Mouse (Mus musculus) ES-E14 (cell line): Measurements from ENCODE around the gene Zfp646. TPM values are rescaled to one million over a fixed set of nuclear protein-coding genes. Genes with fewer than 3 reads are reported as not detected.
A peak's percentile ranks its signal among the peaks of the same experiment; 100 is the strongest.
"Not testable (repeated sequence)": the region's sequence is repeated elsewhere in the genome, so short reads cannot be mapped to it uniquely, and the experiment has no call there.

Experiments used
- DNase-seq: peaks from one replicate; pipeline ENCODE4 v3.0.0-alpha.2; 2013; ENCODE audit warnings: low read depth, low spot score
- H3K27ac ChIP-seq: 2 replicates; pipeline ENCODE4 v1.5.1; 2012; ENCODE audit warnings: low read depth, mild to moderate bottlenecking, low read length, moderate library complexity, mixed read lengths; ENCODE audit not compliant: poor library complexity, insufficient read depth, severe bottlenecking
- H3K36me3 ChIP-seq: 2 replicates; pipeline ENCODE4 v1.6.1; 2012; ENCODE audit warnings: mild to moderate bottlenecking, low read length, moderate library complexity, mixed read lengths; ENCODE audit not compliant: control insufficient read depth, poor library complexity, insufficient read depth, severe bottlenecking
- H3K4me1 ChIP-seq, 2 experiments: fragments of 150-350 bp in 1 of 2; sonication (generic) in 1 of 2; 2 replicates each; pipeline ENCODE4 v1.6.1; 2012; ENCODE audit warnings: low read length in 2 of 2, mild to moderate bottlenecking in 1 of 2, mixed read lengths in 1 of 2; ENCODE audit not compliant: control insufficient read depth in 2 of 2, insufficient read depth in 2 of 2, poor library complexity in 1 of 2
- H3K4me3 ChIP-seq, 2 experiments: fragments of 150-350 bp in 1 of 2; sonication (generic) in 1 of 2; 2 replicates each; pipeline ENCODE4 v1.5.1; 2012; ENCODE audit warnings: low read length in 2 of 2, low read depth in 1 of 2, mild to moderate bottlenecking in 1 of 2, mixed read lengths in 1 of 2; ENCODE audit not compliant: insufficient read depth in 1 of 2, poor library complexity in 1 of 2, severe bottlenecking in 1 of 2
- H3K9ac ChIP-seq: 2 replicates; pipeline ENCODE4 v1.6.1; 2012; ENCODE audit warnings: low read depth, mild to moderate bottlenecking, low read length, mixed read lengths; ENCODE audit not compliant: poor library complexity, insufficient read depth, severe bottlenecking
- H3K9me3 ChIP-seq: fragments of 150-350 bp; sonication (generic); 2 replicates; pipeline ENCODE4 v1.6.1; 2012; ENCODE audit warnings: low read depth, mild to moderate bottlenecking, low read length; ENCODE audit not compliant: control insufficient read depth, insufficient read depth
- CHD2 ChIP-seq: IDR thresholded peaks from 2 replicates; pipeline ENCODE4 v1.6.1; 2014; ENCODE audit warnings: mild to moderate bottlenecking, low read depth, low read length, inconsistent platforms
- HCFC1 ChIP-seq: IDR thresholded peaks from 2 replicates; pipeline ENCODE4 v1.6.1; 2012; ENCODE audit warnings: low read length, inconsistent platforms, borderline replicate concordance; ENCODE audit not compliant: insufficient read depth
- MAFK ChIP-seq: IDR thresholded peaks from 2 replicates; pipeline ENCODE4 v1.6.1; 2014; ENCODE audit warnings: mild to moderate bottlenecking, low read depth, low read length, inconsistent platforms; ENCODE audit not compliant: insufficient read depth
- ZC3H11A ChIP-seq: IDR thresholded peaks from 2 replicates; pipeline ENCODE4 v1.6.1; 2012; ENCODE audit warnings: low read depth, mild to moderate bottlenecking, inconsistent platforms, low read length, borderline replicate concordance
- ZNF384 ChIP-seq: IDR thresholded peaks from 2 replicates; pipeline ENCODE4 v1.6.1; 2012; ENCODE audit warnings: low read depth, low read length, inconsistent platforms
- in situ Hi-C, 2 experiments: fragments of 600-800 bp; cut with MboI; formaldehyde crosslinking; loops; one replicate each; pipeline ENCODE4 v1.15.1; 2025; ENCODE audit warnings: low sequenced_read_pairs in 2 of 2, inconsistent platforms in 1 of 2; ENCODE audit not compliant: unreplicated experiment in 2 of 2
- total RNA-seq: library from RNA; depleted of rRNA; stranded (reverse); fragments of 300-350 nt; gene quantifications from 2 replicates; pipeline ENCODE4 v1.2.3, GENCODE M21; 2012; rRNA removed

The Zfp646 gene
- 44.7 and 52.5 TPM in 2 replicates for total RNA-seq

DNA sequence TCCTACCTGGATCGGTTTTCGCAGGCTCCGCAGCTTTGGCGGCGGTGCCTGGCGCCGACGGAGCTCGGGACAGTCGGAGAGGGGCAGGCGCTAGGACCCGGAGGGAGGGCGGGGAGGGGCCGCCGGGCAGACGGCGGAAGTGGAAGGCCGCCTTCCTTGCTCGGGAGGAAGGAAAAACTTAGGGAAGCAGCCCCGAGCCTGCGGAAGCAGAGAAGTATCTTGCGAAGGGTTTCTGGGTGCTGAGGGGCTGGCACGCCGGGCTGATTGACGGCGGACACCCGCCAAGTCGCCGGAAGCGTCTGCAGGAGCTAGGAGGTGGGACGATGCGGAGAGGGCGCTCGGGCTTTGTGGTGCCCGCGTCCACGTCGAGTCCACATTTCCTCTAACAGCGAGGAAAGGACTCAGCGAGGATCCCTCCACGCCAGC lies at the start of gene Zfp646:
Gene Zfp646, plus strand, starts transcription at position 181 of the 426 bp plus-strand sequence.
- in situ Hi-C loops: no loop called here
- no peak for TF ChIP-seq ZC3H11A
- no peak for TF ChIP-seq MAFK
- TF ChIP-seq CHD2: no peak
- no peak for TF ChIP-seq HCFC1
- TF ChIP-seq ZNF384: no peak
- Histone ChIP-seq H3K27ac (peak within 1 kb of the TSS; percentile 99), H3K9me3 (no peaks in the 10 kb centered on the region), H3K4me1 (peaks cover 0 to 2% of the 10 kb centered on the region in 2 experiments; a peak in 1 of 4 replicates), H3K4me3 (peak within 1 kb of the TSS; percentile 77 to 90), H3K9ac (peak within 1 kb of the TSS; percentile 100), H3K36me3 (peaks cover 28% of the 10 kb centered on the region)
- DNase-seq: no peak

GRCm38 (mm10) chr7:127835550-127835949 lies 40.5 kb upstream of the Zfp646 start:
- H3K36me3 ChIP-seq: no peaks in the 10 kb centered on the region
- no peak for TF ChIP-seq CHD2
- TF ChIP-seq ZC3H11A: no peak
- no peak for TF ChIP-seq HCFC1
- TF ChIP-seq MAFK: no peak
- TF ChIP-seq ZNF384: no peak
- no peak overlapping the region for H3K4me3 ChIP-seq
- no peak overlapping the region for H3K9ac ChIP-seq
- H3K4me1 ChIP-seq: no peaks in the 10 kb centered on the region
- H3K9me3 ChIP-seq: no peaks in the 10 kb centered on the region
- no peak for DNase-seq
- no peak overlapping the region for H3K27ac ChIP-seq
- in situ Hi-C loops: no loop called here

- no peak for DNase-seq
- Histone ChIP-seq H3K9me3 (no peaks in the 10 kb centered on the region), H3K4me3 (no peak overlapping the region), H3K4me1 (peaks cover 0 to 3% of the 10 kb centered on the region in 2 experiments; a peak in 2 of 4 replicates), H3K36me3 (no peaks in the 10 kb centered on the region), H3K9ac (no peak overlapping the region), H3K27ac (no peak overlapping the region)
- TF ChIP-seq MAFK (no peak), ZNF384 (no peak), CHD2 (no peak), ZC3H11A (no peak), HCFC1 (no peak)
- in situ Hi-C loops: no loop called here
Observed at GRCm38 (mm10) chr7:127837473-127837872, 38.5 kb upstream of the Zfp646 start.

GRCm38 (mm10) chr7:127837878-127838277 lies 38.1 kb upstream of the Zfp646 start:
- H3K9me3 ChIP-seq, H3K4me3 ChIP-seq, in situ Hi-C loops, H3K4me1 ChIP-seq, H3K36me3 ChIP-seq, DNase-seq, H3K9ac ChIP-seq, H3K27ac ChIP-seq: not testable (repeated sequence)

DNA sequence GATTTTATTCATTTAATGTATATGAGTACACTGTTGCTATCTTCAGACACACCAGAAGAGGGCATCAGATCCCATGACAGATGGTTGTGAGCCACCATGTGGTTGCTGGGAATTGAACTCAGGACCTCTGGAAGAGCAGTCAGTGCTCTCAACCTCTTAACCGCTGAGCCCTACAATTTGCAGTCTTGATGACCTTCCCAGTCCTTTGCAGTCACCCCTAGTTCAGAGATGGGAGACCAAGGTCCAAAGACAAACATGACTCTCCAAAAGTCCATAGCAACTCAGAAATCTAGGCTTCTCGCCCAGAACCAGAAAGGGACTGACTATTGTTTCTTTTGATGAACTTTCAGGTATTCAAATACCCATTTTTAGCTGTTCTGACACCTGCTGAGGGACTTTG lies 36.0 kb upstream of the Zfp646 start:
- H3K36me3 ChIP-seq, in situ Hi-C loops, H3K9ac ChIP-seq, H3K9me3 ChIP-seq, H3K27ac ChIP-seq, DNase-seq, H3K4me1 ChIP-seq, H3K4me3 ChIP-seq: not testable (repeated sequence)
